Mouse (Mus musculus) cerebellum, adult 9-11 months (tissue): ENCODE data around the gene Rplp0.

Experiments
- DNase-seq: peaks from one replicate; pipeline ENCODE4 v3.0.0; 2022

Gene Rplp0

GRCm38 (mm10) chr5:115528128-115528527 is 31.1 kb upstream of the Rplp0 start:
- DNase-seq: no peak

- DNase-seq: peak; percentile 70
Observed at GRCm38 (mm10) chr5:115529364-115529741, 29.9 kb upstream of the Rplp0 start.

- DNase-seq: peak; percentile 76
Observed at GRCm38 (mm10) chr5:115529742-115530446, 29.4 kb upstream of the Rplp0 start.

- DNase-seq: peak; percentile 97
Observed at GRCm38 (mm10) chr5:115530447-115530809, 28.8 kb upstream of the Rplp0 start.

GRCm38 (mm10) chr5:115531671-115532270 is 27.5 kb upstream of the Rplp0 start:
- peak; percentile 91 for DNase-seq

- DNase-seq: peak; percentile 57
Observed at GRCm38 (mm10) chr5:115534290-115534731, 25.0 kb upstream of the Rplp0 start.

- DNase-seq: no peak
Observed at GRCm38 (mm10) chr5:115534856-115535255, 24.4 kb upstream of the Rplp0 start.

GRCm38 (mm10) chr5:115535635-115536034 is 23.6 kb upstream of the Rplp0 start:
- DNase-seq: no peak

- peak; percentile 75 for DNase-seq
Observed at GRCm38 (mm10) chr5:115538017-115538692, 21.1 kb upstream of the Rplp0 start.

GRCm38 (mm10) chr5:115538693-115539043 is 20.6 kb upstream of the Rplp0 start:
- peak; percentile 89 for DNase-seq

- DNase-seq: peak; percentile 57
Observed at GRCm38 (mm10) chr5:115542635-115543384, 16.5 kb upstream of the Rplp0 start.

GRCm38 (mm10) chr5:115543509-115544253 is 15.6 kb upstream of the Rplp0 start:
- DNase-seq: peak; percentile 95

- DNase-seq: peak; percentile 62
Observed at GRCm38 (mm10) chr5:115544655-115545185, 14.5 kb upstream of the Rplp0 start.

- DNase-seq: peak; percentile 61
Observed at GRCm38 (mm10) chr5:115545636-115546035, 13.6 kb upstream of the Rplp0 start.

- peak; percentile 84 for DNase-seq
Observed at GRCm38 (mm10) chr5:115546536-115546935, 12.7 kb upstream of the Rplp0 start.

- peak; percentile 56 for DNase-seq
Observed at GRCm38 (mm10) chr5:115547014-115547413, 12.3 kb upstream of the Rplp0 start.

- DNase-seq: peak; percentile 83
Observed at GRCm38 (mm10) chr5:115547421-115547820, 11.8 kb upstream of the Rplp0 start.

GRCm38 (mm10) chr5:115548501-115549285 is 10.6 kb upstream of the Rplp0 start:
- peak; percentile 72 for DNase-seq

- DNase-seq: peak; percentile 56
Observed at GRCm38 (mm10) chr5:115550482-115551005, 8.7 kb upstream of the Rplp0 start.

- DNase-seq: peak; percentile 52
Observed at GRCm38 (mm10) chr5:115551386-115551785, 7.9 kb upstream of the Rplp0 start.

GRCm38 (mm10) chr5:115551799-115552198 is 7.5 kb upstream of the Rplp0 start:
- peak; percentile 55 for DNase-seq
